Mouse (Mus musculus): ENCODE data around the gene Tgfbr3. TPM values are rescaled to one million over a fixed set of nuclear protein-coding genes. Genes with fewer than 3 reads are reported as not detected.

Tgfbr3 gene
- total RNA-seq, 4 experiments from 2014 or later, result 14.7 to 18.7 (median 16.0) TPM

DNA sequence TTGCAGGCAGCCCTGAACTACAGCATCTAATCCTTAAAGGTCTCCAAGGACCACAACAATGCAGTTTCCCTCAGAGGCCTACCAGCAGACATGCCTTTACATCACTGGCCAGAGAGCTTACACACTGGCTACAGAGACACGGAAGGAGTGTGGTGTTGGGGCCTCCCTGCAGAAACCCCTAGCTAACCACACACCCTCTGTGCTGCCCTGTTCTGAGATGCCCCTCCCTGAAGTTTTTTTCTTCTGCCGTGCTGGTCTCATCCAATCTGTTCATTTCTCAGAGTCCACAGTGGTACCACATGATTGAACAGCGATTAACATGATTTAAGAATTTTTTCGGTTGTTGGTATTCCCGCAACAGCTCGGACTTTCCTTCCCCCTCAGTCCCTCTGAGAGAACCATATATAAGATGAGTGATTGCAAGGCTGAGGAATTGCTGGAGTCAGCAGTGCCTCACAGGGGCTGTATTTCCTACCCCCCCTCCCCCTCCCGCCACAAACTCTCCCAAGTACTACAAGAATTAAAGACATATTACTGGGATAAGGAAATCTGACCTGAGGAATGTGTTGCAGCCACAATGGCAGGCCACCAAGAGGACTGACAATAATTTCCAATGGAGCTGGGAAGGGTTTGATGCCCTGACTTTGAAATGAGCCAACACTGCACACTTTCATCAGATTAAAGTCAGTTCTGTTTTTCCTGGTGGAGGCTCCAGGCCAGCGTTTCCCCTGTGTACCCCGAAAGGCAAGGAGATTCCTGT lies 75.9 kb downstream of the Tgfbr3 start:
- DNase-seq (ENCODE audit: low spot score in 2 of 2), result no peak

DNA sequence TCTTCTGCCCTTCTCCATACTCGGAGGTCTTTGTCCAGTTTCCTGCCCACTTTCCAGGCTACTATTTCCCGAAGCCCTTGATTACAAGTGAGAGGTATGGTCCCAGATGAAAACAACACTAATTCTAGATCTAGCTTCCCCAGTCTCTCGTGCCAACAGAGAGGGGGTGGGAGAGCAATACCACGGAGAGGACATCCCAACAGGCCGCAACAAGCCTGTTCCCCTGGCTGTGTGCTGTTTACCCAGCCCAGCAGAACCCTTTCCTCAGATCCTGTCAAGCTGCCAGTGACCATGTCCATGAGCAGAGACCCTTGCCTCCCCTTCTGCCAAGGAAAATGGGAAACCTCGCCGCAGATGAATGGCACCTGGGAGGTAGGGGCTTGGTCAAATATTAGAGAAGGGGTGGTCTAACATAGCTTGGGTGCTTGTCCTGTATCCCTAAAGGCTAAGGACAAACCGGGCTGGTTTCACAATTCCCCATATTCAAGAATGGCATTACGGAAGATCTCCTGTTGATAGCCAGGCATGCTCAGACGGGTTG lies 77.5 kb downstream of the Tgfbr3 start:
- no peak for DNase-seq (ENCODE audit: low spot score in 2 of 2)

DNA sequence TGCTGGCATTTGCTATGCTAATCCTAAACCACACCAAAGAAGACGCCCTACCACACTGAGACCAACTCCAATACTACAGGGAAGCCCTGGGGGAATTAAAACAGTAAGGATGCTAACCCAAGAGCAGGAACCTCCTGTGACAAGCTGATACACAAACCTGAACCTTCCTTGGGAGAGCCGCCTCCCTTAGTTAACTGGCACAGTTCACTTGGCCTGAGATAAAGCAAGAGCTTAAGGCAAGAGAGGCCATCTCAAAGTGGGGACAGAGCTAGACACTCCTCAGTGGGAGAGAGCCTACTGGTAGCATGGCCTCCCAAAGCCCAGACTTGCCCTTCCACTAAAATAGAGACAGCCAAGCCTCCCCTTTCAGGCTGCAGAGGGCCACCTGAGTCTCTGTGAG lies 79.4 kb downstream of the Tgfbr3 start:
- no peak for DNase-seq (ENCODE audit: low spot score in 2 of 2)

DNA sequence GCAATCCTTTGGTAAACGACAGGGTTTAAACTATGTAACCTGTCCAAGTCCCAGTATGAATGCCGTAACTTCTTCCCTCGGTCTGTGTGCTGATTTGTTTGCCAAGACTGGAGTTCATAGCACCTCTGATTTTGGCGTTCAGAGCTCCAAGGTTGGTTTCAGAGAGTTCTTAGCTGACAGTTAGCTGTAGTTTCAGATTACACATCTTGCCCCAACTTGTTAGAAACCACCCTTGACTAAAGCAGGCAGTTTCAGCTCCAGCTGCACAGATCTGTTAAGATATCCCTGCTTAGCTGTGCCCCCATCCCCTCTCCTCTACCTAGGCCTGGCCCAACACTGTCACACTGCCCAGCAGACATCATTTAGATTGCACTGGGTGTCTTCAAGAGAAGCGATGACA lies 81.5 kb downstream of the Tgfbr3 start:
- DNase-seq (ENCODE audit: low spot score in 2 of 2), result no peak

DNA sequence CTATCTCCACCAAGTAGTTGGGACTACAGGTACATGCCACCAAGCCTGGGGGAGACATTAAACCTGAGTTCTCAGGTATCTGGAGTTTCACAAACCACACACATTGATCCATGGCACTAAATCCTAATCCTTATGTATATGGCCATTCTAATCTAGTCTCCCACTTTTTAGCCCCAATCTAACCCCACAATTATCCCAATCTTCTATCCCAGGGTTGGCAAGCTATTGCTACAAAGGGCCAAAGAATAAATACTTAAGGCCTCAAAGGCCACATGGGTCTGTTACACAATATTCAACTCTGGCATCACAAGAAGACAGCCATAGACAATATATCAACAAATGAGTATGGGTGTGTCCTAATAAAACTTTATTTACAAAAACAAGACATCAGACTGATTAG lies 85.1 kb downstream of the Tgfbr3 start:
- DNase-seq (ENCODE audit: low spot score in 2 of 2), result no peak

DNA sequence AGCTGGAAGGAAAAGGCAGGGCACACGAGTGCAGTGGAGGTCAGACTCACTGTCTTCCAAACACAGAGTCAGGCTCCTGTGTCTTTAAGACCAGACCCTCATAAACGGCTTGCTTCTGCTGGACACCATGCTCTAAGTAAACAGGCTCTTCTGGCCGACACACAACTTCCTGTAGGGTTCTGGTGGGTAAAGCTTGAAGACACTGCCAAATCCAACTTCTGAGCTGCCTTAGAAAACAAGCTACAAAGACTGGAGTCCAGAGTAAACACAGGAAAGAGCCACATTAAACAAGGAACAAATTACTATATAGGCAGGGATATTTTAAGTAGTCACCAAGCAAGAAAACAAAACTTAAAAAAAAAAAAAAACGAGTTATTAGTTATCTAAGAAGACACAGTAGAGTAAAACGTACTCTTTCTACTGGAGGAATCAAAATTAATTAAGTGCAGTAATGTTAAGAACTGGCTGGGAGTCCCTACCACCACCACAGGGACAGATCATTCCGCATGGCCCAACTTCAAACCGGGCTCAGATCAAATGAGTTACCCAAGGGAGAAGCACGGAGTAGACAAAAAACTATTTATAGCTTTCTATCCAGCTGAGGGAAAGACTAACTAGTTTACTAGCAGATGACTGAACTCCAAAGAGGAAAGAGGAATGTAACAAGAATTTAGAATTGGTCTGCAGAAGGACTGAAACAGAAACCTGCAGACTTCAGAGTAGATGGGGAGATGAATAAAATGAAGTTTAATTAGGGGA lies 86.4 kb downstream of the Tgfbr3 start:
- no peak for DNase-seq (ENCODE audit: low spot score in 2 of 2)

DNA sequence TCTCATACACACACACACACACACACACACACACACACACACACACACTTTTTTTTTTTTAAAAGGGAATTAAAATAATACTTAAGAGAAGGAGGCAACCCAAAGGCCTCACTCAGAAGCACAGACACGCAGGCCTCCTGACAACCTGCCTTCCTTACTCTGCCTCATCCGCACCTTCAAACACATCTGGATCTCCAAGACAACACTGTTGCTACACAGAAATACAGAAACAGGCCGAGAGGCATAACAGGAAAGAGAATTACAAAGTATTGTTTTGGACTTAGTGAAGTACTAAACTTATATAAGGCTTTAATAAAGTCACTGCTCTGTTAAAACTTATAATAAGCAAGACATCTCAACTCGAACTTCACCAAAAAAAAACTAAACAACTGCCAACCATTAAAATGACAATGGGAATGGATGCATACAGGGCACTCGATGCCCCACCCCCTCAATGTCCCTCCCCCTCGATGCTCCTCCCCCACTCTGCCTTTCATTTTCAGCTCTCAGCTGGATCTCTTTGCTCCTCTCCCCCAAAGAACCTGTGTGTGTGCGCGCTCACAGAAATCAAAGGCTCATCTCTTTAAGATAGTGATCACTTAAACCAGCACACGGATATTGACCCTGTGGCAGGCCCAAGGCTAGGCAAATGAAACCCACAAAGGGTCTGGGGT lies 87.8 kb downstream of the Tgfbr3 start:
- no peak for DNase-seq (ENCODE audit: low spot score in 2 of 2)

DNA sequence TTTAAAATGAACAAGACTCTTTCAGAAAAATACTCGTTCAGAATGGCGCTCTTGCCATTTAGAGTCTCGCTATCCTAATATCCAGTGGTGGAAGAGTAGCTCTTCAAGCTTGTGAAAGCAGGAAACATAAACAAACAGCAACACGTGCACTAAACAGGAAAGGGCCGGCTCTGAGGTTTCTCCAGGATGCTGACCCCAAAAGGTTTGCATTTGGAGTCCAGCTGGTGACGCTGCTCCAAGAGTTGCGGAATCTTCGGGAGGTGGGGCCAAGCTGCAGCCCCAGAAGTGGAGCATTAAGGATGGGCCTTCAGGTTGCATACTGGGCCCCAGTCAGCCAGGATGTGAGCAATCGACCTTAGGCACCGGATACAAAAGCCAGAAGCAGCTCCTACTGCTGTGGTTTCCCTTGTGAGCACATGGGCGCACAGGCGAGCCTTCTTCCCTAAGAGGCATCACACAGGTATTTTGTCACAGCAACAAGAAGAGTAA lies 88.5 kb downstream of the Tgfbr3 start:
- DNase-seq (ENCODE audit: low spot score in 2 of 2), result no peak

DNA sequence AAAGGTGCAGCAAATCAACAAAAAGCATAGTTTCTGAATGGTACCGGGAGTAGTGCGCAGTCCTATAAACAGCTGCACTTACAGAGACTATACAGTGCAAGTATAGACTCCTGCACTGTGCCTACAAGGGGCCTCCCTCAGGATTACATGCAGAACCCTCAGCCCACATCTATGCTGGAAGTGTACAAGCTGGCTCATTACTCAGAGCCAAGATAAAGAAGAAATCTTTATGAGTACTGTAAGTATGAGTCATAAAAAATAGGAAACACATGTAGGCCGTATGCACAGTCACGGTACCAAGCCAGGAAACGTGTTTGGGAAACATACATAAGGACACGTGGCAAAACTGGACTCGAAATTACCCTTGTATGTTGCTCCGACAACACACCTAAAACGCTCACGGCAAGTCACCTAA lies 89.2 kb downstream of the Tgfbr3 start:
- peak in 1 of 2 experiments; percentile 20 for DNase-seq (ENCODE audit: low spot score in 2 of 2)

DNA sequence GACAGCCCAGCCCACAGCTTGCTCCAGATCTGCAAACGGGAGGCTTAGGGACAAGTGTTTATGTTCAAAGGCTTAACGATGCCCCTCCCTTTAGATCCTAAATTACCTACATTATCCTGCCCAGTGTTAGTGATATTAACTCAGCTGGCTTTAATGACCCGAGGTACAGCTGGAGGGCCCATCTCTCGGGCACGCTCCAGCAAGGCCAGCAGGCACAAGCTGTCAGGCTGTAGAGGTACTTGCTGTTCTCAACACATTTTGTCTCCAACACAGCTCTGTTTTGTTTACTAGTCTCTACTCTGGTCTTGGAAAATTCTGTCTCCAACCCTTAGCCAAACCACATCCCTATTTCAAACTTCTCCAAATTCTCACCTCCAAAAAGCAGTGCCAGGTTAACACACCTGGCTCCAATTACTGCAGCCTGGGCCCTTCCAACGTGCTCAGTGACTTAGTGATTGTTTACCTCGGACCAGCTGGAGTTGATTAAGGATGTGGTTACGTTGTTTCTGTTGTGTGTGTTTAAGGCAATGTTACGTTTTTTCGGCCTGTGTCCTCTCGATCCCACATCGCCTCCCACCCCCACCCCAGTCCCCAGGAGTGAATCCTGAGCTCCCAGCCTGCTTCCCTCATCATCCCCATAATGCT lies 93.6 kb downstream of the Tgfbr3 start:
- no peak for DNase-seq (ENCODE audit: low spot score in 2 of 2)

DNA sequence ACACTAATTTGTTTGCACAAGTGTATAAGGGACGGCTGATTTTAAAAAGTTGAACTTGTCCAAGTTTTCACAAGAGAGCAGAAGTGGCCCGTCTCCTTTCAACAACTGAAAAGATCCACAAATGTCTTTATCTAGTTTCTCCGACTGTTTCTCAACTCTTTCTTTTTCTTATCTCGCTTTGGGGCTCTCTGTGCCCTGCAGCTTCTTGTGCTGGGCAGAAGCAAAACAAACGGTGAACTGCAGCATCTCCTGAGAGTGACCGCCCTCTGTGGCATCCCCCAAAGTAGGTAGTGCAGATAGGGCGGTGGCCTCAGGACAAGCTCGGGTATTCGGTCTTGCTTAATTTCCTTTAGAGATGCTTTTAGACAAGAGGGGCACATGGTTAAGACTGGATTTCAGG lies 96.3 kb downstream of the Tgfbr3 start:
- DNase-seq (ENCODE audit: low spot score in 2 of 2), result no peak

DNA sequence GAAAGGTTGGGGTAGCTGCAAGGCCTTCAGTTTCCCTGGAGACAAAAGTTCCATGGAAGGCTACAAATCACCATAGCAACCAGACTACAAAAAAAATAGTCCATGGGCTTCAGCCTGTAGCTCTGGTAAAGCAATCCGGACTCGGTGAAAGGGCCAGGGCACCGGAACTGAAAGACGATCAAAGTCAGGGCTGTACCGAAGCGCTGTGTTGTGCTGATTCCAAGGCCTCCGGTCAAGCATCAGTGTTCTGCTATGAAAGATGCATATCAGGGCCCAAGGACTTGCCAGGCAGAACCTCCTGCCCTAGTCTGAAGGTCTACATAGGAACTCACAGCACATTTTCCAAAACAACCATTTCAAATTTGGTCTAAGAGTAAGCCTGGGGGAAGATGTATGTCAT lies 97.1 kb downstream of the Tgfbr3 start:
- DNase-seq (ENCODE audit: low spot score in 2 of 2), result no peak

DNA sequence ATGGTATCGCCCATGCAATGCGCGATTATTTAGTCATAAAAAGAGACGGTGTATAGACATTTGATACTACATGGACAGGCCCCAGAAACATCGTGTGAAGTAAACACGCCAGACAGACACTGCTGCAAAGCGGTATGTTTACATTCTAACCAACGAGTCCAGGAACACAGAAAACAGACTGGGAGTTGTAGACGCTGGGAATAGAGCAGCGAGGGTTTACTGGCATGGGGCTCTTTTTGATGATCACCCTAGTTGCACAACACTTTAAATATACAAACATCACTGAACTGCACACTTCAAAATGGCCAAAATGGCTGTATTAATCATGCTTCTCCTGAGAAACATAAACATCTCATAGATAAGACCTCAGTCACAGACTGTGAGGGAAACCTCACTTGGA lies 100.9 kb downstream of the Tgfbr3 start:
- no peak for DNase-seq (ENCODE audit: low spot score in 2 of 2)

DNA sequence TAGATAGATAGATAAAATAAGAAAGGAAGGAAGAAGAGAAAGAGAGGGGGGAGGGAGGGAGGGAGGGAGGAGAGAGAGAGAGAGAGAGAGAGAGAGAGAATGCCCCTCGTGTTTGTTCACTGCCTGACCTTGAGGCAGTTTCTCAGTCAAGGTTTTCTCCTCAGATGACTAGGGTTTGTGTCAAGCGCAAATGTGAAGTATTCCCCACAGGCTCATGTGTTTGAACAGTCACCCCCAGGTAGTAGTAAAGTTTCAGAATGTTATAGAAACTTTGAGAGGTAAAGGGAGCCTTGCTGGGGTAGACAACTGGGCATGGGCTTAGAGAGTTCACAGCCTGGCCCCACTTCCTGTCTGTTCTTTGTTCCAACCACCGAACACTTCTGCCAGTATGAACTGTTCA lies 103.2 kb downstream of the Tgfbr3 start:
- DNase-seq (ENCODE audit: low spot score in 2 of 2), result no peak

DNA sequence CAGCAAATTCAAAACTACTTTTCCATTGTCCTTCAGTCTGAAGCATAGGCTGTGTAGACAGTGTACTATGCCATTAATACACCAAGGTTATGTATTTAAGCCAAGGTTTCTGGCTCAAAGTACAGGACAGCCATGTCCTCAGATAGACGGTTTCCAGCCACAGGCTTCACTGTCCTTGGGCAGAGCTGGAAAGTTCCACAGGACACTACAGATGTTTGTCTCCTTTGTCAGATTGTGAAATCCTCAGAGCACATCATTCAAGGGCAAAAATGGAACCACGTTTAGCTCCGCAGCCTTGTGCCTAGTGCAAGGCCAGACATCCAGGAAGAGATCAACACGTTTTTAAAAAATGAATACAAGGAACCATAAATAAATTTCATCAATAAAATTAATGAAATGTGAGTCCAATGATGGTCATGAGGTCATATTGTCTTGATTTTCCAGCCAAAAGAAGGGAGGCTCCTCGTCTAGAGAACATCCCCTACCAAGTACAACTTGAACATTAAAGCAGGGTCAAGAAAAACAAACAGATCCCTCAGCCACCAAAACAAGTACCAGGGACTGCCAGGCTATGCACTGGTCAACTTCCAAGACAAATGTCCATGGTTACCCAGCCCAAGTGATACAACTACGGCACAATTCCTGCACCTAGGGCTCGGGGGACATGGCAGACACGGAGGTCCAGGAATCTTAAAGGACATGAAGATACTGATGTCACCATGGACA lies 105.1 kb downstream of the Tgfbr3 start:
- DNase-seq (ENCODE audit: low spot score in 2 of 2), result no peak

DNA sequence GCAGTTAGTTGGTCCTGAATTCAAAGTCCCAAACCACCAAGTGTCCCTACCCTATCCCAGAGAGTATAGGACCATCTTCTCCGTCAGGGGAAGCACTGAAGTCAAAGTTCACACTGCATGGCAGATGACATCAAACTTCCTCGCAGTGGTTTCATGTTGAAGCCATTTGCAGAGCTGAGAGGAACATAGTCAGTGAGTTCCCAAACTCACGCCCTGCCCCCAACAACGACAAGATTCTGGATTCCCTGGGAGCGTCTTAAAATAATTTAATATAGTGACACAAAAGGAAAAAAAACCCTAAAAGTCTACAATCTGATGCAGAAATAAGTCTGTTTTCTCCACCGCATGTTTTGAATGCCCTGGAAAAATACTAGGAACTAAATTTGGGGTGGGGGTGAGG lies 105.9 kb downstream of the Tgfbr3 start:
- DNase-seq (ENCODE audit: low spot score in 2 of 2), result no peak

DNA sequence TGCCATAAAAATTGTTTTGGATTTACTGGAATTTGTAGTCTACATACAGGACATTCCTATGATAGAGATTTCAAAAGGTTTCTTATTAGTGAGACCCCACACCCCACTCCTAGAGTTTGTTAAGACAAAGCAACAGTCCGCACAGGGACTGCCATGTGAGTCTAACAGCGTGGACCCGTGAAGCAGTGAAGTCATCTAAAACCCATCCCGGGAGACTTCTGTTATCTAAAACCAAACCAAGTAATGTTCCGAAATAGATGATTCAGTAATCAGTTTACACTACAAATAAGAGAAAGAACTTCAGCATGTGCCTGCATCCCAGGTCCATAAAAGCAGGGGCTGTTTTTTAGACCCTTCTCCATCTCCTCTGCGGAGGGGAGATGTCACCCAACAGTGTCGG lies 106.7 kb downstream of the Tgfbr3 start:
- no peak for DNase-seq (ENCODE audit: low spot score in 2 of 2)

DNA sequence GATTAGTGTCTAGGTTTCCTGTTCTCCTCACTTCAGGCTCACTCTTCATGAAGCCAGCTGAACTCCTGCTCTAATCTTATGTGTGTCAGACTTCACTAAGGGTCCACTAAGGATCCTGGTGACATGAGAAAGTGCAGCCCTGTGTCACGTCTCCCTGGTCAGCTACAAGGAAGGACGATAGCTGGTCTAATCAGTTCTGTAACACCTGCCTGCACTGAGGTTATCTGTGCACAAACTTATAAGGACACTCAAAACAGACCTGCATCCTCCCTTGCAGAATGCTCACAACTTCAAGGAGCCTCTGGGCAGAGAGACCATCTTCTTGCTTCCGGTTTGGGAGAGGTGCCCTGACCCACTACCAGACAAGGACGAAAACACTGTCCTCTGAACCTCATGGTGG lies 107.6 kb downstream of the Tgfbr3 start:
- no peak for DNase-seq (ENCODE audit: low spot score in 2 of 2)

DNA sequence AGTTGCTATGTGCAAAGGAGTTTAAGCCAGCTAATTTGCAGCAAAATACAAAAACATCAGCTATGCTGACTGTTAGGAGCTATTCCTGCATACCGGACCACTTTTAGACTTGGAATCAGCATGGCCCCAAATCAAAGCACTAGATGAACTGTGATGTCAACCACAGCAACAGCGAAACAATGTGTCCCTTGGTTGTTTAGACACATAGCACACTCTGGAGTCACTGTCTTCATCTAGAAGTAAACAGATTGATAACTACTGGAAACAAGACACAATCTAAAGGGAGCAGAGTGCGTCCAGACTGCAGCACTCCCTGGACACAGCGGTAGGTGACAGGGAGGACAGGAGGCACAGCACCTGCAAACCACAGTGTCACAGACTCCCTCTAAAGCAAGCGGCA lies 110.2 kb downstream of the Tgfbr3 start:
- DNase-seq (ENCODE audit: low spot score in 2 of 2), result no peak

DNA sequence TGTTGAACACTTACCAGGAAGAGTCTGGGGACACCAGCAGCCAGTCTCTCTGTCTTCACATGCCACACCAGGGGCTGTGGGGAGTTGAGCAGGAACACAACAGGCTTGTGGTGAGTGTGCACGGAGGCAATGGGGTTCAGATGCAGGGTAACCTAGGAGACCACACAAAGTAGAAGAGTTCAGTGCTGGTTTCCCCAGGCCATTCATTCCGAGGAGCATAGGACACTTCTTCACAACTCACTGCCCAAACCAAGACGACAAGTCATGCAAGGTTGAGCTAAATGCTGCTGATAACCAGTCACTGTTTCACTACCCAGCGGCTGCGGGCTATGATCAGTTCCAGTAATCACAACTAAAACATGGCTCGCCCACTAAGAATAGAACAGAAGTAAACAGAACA lies 111.6 kb downstream of the Tgfbr3 start:
- no peak for DNase-seq (ENCODE audit: low spot score in 2 of 2)

DNA sequence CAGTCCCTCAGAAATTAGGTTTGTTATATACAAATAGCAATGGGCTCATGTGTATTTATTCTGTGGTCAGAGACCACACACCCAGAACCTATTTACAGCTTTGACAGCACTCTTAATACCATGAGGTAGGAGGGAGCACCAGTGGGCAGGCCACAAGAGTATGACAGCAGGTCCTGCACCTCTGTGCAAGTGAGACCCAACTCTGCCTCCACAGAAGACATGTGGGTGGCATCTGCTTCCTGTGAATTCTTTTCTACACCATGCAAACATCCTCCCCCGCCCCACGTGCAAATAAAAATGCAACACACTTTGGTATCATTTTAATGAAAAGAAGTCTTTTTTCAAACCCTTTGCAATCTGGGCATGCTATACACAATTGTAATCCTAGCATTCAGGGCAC lies 112.2 kb downstream of the Tgfbr3 start:
- DNase-seq (ENCODE audit: low spot score in 2 of 2), result peak in 1 of 2 experiments; percentile 19
